Mouse (Mus musculus): ENCODE data around the gene Dnah7b. TPM values are rescaled to one million over a fixed set of nuclear protein-coding genes. Genes with fewer than 3 reads are reported as not detected.
"Not testable (repeated sequence)": the region's sequence is repeated elsewhere in the genome, so short reads cannot be mapped to it uniquely, and the experiment has no call there.

Dnah7b gene
- polyA plus RNA-seq, 1 experiment from 2014 or later, result 2.3 TPM

- no peak overlapping the region for H3K27ac ChIP-seq
- WGBS, result 83% methylated on average over 6 of the region's 6 CpGs
- no peaks in the 10 kb centered on the region for H3K36me3 ChIP-seq
- H3K27me3 ChIP-seq (ENCODE audit: insufficient read depth, poor library complexity, severe bottlenecking), result no peaks in the 10 kb centered on the region
- H3K9me3 ChIP-seq, result no peaks in the 10 kb centered on the region
- no peak for DNase-seq (ENCODE audit: low spot score)
- no peaks in the 10 kb centered on the region for H3K4me1 ChIP-seq (replicated peaks)
- no peak overlapping the region for H3K4me3 ChIP-seq
These were observed 342.4 kb downstream of the Dnah7b start for GRCm38 (mm10) chr1:46408324-46409115.

- not testable (repeated sequence) for H3K36me3 ChIP-seq; H3K27me3 ChIP-seq (ENCODE audit: insufficient read depth, poor library complexity, severe bottlenecking); H3K4me1 ChIP-seq (replicated peaks); H3K9me3 ChIP-seq; H3K27ac ChIP-seq; DNase-seq (ENCODE audit: low spot score); H3K4me3 ChIP-seq
- 88% methylated on average over 7 of the region's 7 CpGs for WGBS
These were observed 348.7 kb downstream of the Dnah7b start for GRCm38 (mm10) chr1:46414798-46415197.

GRCm38 (mm10) chr1:46416946-46417345 is 350.8 kb downstream of the Dnah7b start:
- not testable (repeated sequence) for H3K27ac ChIP-seq; H3K27me3 ChIP-seq (ENCODE audit: insufficient read depth, poor library complexity, severe bottlenecking); DNase-seq (ENCODE audit: low spot score); H3K4me1 ChIP-seq (replicated peaks); H3K36me3 ChIP-seq; H3K4me3 ChIP-seq; H3K9me3 ChIP-seq
- WGBS, result 19% methylated on average over 3 of the region's 3 CpGs

GRCm38 (mm10) chr1:46418966-46419365 is 352.9 kb downstream of the Dnah7b start:
- 87% methylated on average over 4 of the region's 4 CpGs for WGBS

More at GRCm38 (mm10) chr1:46418966-46419365, 352.9 kb downstream of the Dnah7b start:
- H3K4me1 ChIP-seq (replicated peaks); DNase-seq (ENCODE audit: low spot score); H3K9me3 ChIP-seq; H3K4me3 ChIP-seq; H3K36me3 ChIP-seq; H3K27ac ChIP-seq; H3K27me3 ChIP-seq (ENCODE audit: insufficient read depth, poor library complexity, severe bottlenecking): not testable (repeated sequence)

Other genes starting within 250 kb of the Dnah7b start
- gene Gm5269, start 176.0 kb upstream of the Dnah7b start, polyA plus RNA-seq (2016; fragmentation: Nextera tagmentation; extraction: Ambion mirVana), result not detected in 2 replicates
- gene Slc40a1, start 139.8 kb upstream of the Dnah7b start, polyA plus RNA-seq (2016; fragmentation: Nextera tagmentation; extraction: Ambion mirVana), result 8.2 and 11.5 TPM in 2 replicates